In the genomic region with DNA sequence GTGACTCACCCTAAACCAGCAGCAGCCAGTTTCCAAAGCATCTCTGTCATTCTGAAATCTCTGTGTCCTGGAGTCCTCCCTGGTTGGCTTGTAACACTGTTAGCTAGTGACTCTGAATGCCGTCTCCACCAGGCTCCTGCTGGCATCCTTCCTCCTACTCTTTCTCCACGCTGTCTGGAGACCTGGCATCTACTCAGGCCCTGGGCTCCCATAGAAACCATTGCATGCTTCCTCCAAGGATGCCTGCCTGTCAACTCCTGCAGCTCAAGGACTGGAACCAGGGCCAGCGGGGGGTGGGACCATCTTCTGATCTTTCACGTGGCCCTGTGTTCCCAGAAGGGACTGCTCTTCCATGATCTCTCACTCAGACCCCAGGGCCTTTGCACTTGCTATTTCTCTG, we compare ENCODE assay signal across 17 mouse cellular contexts.
A peak's percentile ranks its signal among the peaks of the same experiment; 100 is the strongest.
DNase-seq lines count a peak whose midpoint lies in the region; ATAC-seq lines count a peak whose summit lies in the region.
"Had no signal": no experiment of that assay in that cellular context is flagged by ENCODE, and none has a peak within 500 bp of the region (broad histone marks: within the 10 kb centered on the region; RNA-seq: fewer than 3 reads in every experiment).

No protein-coding gene starts in this region.

- intact Hi-C loops in left cerebral cortex, postnatal 4 days (cut with DNase I) = no loop called here

- H3K4me1 ChIP-seq in neural tube, embryonic 15.5 days = no peaks in the 10 kb centered on the region
- H3K4me1 ChIP-seq: embryonic facial prominence, embryonic 12.5 days; heart, embryonic 13.5 days; limb, embryonic 15.5 days had no signal

- peaks cover 56% of the 10 kb centered on the region for H3K36me3 ChIP-seq in neural tube, embryonic 15.5 days
- H3K36me3 ChIP-seq: embryonic facial prominence, embryonic 12.5 days; heart, embryonic 13.5 days; limb, embryonic 15.5 days had no signal

- H3K4me2 ChIP-seq in neural tube, embryonic 15.5 days = no peak overlapping the region
- H3K4me2 ChIP-seq: embryonic facial prominence, embryonic 12.5 days; heart, embryonic 13.5 days; limb, embryonic 15.5 days had no signal

- peaks cover 7% of the 10 kb centered on the region; the same call in 1 of the 2 replicates for H3K9me3 ChIP-seq in neural tube, embryonic 15.5 days (replicated peaks)
- H3K9me3 ChIP-seq: embryonic facial prominence, embryonic 12.5 days; limb, embryonic 15.5 days had no signal

- H3K27me3 ChIP-seq in neural tube, embryonic 15.5 days (replicated peaks) = no peaks in the 10 kb centered on the region
- H3K27me3 ChIP-seq: embryonic facial prominence, embryonic 12.5 days; limb, embryonic 15.5 days had no signal

- H3K9ac ChIP-seq in neural tube, embryonic 15.5 days (replicated peaks) = no peak overlapping the region
- H3K9ac ChIP-seq: embryonic facial prominence, embryonic 12.5 days; heart, embryonic 13.5 days; limb, embryonic 15.5 days had no signal

- peak; percentile 59 for DNase-seq in cerebellum, adult 11-12 months
- peak; percentile 29 to 63 for DNase-seq in left cerebral cortex, adult 18-20 months (ENCODE audit: low spot score in 2 of 2)
- DNase-seq in left cerebral cortex, adult 11 months (ENCODE audit: low spot score) = no peak
- DNase-seq in cerebellum, postnatal 10 days = peak; percentile 49 to 60
- peak; percentile 34 for DNase-seq in left cerebral cortex, postnatal 4 days
- DNase-seq in spleen, adult 12 weeks (ENCODE audit: low spot score) = no peak
- DNase-seq: adrenal gland, adult 2 months; heart, postnatal 36 days; kidney, adult 2 months; kidney, postnatal 14 days; lung, postnatal 14 days; thymus, adult 18-20 months had no signal

- no peak overlapping the region for H3K4me3 ChIP-seq in neural tube, embryonic 15.5 days (replicated peaks)
- H3K4me3 ChIP-seq: embryonic facial prominence, embryonic 12.5 days; heart, embryonic 13.5 days; limb, embryonic 15.5 days had no signal

- no peak overlapping the region for H3K27ac ChIP-seq in neural tube, embryonic 15.5 days (replicated peaks)
- H3K27ac ChIP-seq: embryonic facial prominence, embryonic 12.5 days; heart, embryonic 13.5 days; limb, embryonic 15.5 days had no signal

- ATAC-seq in cerebellum, adult (ENCODE audit: insufficient number of reproducible peaks, low FRiP score, low TSS enrichment) = no peak
- ATAC-seq in neural tube, embryonic 15.5 days (ENCODE audit: low FRiP score) = no peak

- 79% methylated on average over 4 of the region's 4 CpGs for WGBS in neural tube, embryonic 15.5 days

Comparison
In these comparisons a context has a peak if more than half of its experiments do, and no peak if none do; other contexts are left out.
1. DNase-seq: peak in cerebellum, adult 11-12 months (single experiment), left cerebral cortex, adult 18-20 months (2 of 2), cerebellum, postnatal 10 days (2 of 2) and left cerebral cortex, postnatal 4 days (single experiment); none in left cerebral cortex, adult 11 months (single experiment) and spleen, adult 12 weeks (single experiment).